Mouse (Mus musculus) heart, embryonic 15.5 days (tissue): ENCODE data around the gene Nol10. TPM values are rescaled to one million over a fixed set of nuclear protein-coding genes. Genes with fewer than 3 reads are reported as not detected.

Source experiments
- ATAC-seq: fragments of 200-750 bp; cut with Nextera tagmentation; replicated peaks from 2 replicates; pipeline ENCODE4 v1.8.0; 2017; ENCODE audit warnings: low read depth, moderate TSS enrichment; ENCODE audit not compliant: insufficient number of reproducible peaks, insufficient read depth, low FRiP score
- H3K27ac ChIP-seq: fragments of 300-500 bp; sonication (generic); 2 replicates; pipeline ENCODE4 v1.5.1; 2015; ENCODE audit warnings: mild to moderate bottlenecking, inconsistent platforms
- H3K27me3 ChIP-seq: fragments of 300-500 bp; sonication (generic); 2 replicates; pipeline ENCODE4 v1.6.1; 2015; ENCODE audit warnings: inconsistent platforms
- H3K36me3 ChIP-seq: fragments of 300-500 bp; sonication (generic); 2 replicates; pipeline ENCODE4 v1.6.1; 2015; ENCODE audit warnings: mild to moderate bottlenecking, inconsistent platforms
- H3K4me1 ChIP-seq: fragments of 300-500 bp; sonication (generic); replicated peaks from 2 replicates; pipeline ENCODE4 v1.6.1; 2015; ENCODE audit warnings: inconsistent platforms
- H3K4me2 ChIP-seq: fragments of 300-500 bp; sonication (generic); 2 replicates; pipeline ENCODE4 v1.6.1; 2015; ENCODE audit warnings: inconsistent platforms, mild to moderate bottlenecking, moderate library complexity
- H3K4me3 ChIP-seq: fragments of 300-500 bp; sonication (generic); 2 replicates; pipeline ENCODE4 v1.5.1; 2015; ENCODE audit warnings: mild to moderate bottlenecking, inconsistent platforms
- H3K9ac ChIP-seq: fragments of 300-500 bp; sonication (generic); 2 replicates; pipeline ENCODE4 v1.6.1; 2015; ENCODE audit warnings: mild to moderate bottlenecking, inconsistent platforms
- H3K9me3 ChIP-seq: fragments of 300-500 bp; sonication (generic); replicated peaks from 2 replicates; pipeline ENCODE4 v1.6.1; 2016; ENCODE audit warnings: inconsistent platforms
- WGBS: fragments of 180-500 bp; shearing (Covaris S2); methylation state at CpG from one replicate; pipeline ENCODE4 v1.1.7; 2015; ENCODE audit warnings: mixed read lengths; 5-methylcytosine and 5-hydroxymethylcytosine counted together
- polyA plus RNA-seq: library from polyadenylated mRNA; unstranded; fragments of >200 nt; fragmentation: Nextera tagmentation; extraction: Ambion mirVana; gene quantifications from 2 replicates; pipeline ENCODE4 v1.2.1, GENCODE M21; 2015

The Nol10 gene
- polyA plus RNA-seq, 1 experiment from 2014 or later: 11.2 TPM

GRCm38 (mm10) chr12:17411797-17412526, 63.7 kb downstream of the Nol10 start:
- Histone ChIP-seq H3K4me2 (no peak overlapping the region), H3K36me3 (peaks cover 5% of the 10 kb centered on the region; the same call in 1 of the 2 replicates), H3K4me1 (peaks cover 7% of the 10 kb centered on the region), H3K27me3 (no peaks in the 10 kb centered on the region), H3K9ac (no peak overlapping the region), H3K4me3 (no peak overlapping the region), H3K27ac (no peak overlapping the region), H3K9me3 (no peaks in the 10 kb centered on the region)
- ATAC-seq: no peak
- 37% methylated on average over 12 of the region's 12 CpGs for WGBS

DNA sequence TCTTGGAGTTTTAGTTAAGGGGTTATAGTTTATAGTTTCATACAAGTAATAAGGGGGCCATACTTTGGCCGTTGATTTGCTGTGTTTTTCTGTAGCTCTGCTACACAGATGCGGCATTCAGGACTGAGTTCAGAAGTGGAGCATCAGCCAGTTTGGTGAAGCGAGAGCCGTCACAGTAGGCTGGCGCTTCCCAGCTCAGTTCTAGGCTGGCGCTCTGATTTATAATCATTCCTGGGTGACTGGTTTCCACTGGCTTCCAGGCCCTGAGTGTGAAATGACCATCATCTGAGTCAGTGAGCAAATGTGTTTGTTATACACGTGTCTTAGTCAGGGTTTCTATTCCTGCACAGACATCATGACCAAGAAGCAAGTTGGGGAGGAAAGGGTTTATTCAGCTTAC, 66.5 kb downstream of the Nol10 start:
- Histone ChIP-seq H3K4me3 (no peak overlapping the region), H3K4me1 (peaks cover 9% of the 10 kb centered on the region), H3K9me3 (no peaks in the 10 kb centered on the region), H3K9ac (no peak overlapping the region), H3K36me3 (peaks cover 10% of the 10 kb centered on the region; the same call in 1 of the 2 replicates), H3K27ac (no peak overlapping the region), H3K4me2 (no peak overlapping the region), H3K27me3 (no peaks in the 10 kb centered on the region)
- no peak for ATAC-seq
- WGBS: 88% methylated on average over 7 of the region's 7 CpGs

DNA sequence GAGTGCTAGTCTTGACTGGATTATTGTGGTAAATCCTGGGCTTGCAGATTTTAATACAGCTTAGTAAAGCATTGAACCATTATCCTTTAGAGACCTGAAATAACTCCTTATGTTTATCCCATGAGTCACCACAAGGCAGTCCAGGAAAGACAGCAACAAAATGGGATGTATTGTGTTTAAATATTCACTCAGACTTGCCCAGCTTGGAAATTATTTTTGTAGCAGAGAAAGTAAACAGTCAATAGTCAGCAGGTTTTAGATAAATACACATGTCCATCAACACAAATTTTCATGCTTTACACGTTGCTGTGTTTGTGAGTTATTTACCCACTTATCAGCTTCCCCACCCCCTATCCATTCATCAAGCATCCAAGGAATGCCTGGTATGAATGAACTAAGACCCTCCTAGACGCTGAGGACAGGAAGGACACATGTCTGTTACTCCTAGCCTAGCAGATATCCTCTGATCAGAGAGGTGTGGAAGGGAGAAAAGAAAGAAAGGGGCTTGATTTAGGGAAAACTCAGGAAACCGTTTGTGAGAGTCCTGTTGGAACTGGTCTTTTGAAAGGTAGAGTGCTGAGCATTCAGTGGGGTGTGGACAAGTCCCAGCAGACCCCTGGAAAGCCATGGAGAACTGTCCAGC, 72.0 kb downstream of the Nol10 start:
- Histone ChIP-seq H3K4me2 (no peak overlapping the region), H3K27ac (no peak overlapping the region)
- WGBS: 6% methylated on average over 3 of the region's 3 CpGs

DNA sequence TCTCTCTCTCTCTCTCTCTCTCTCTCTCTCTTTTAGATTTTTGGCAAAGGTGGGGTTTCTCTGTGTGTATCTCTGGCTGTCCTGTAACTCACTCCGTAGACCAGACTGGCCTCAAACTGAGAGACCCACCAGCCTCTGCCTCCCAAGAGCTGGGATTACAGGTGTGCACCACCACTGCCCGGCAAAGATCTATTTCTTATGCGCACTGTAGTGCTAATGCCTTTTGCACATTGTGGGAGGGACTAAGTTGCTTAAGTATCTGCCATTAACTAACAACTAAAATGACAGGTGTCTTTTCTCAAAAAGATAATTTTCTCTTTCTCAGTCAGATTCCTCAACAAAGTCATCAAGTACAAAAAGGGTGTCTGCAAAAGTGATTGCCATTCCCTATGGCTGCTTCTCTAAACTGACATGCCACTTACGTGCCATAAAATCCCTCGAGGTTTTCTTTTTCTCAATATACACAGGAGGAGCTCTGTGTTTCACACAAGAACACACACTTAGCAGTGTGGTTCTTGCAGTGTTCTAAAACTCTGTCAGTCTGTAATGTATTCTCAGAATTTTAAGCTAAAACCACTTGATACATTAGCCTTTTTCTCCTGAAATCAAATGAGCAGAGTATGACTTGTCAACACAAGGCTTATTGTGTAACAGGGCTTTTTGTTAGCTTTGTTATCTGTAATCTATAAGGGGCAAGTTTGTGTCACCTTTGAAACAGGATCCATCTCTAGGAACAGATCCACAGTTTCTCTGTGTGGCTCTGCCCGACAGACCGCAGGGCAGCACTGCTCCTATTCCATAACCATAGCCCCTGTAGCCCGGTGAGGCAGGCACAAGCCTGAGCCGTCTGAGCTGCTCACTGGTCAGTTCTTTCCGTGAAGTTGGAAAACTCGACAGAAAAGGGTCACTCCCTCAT, 77.3 kb downstream of the Nol10 start:
- Histone ChIP-seq H3K4me2 (no peak overlapping the region), H3K36me3 (peaks cover 9% of the 10 kb centered on the region), H3K9me3 (no peaks in the 10 kb centered on the region), H3K4me1 (no peaks in the 10 kb centered on the region), H3K27me3 (no peaks in the 10 kb centered on the region), H3K4me3 (no peak overlapping the region), H3K27ac (no peak overlapping the region), H3K9ac (no peak overlapping the region)
- ATAC-seq: no peak
- 81% methylated on average over 11 of the region's 11 CpGs for WGBS

More for the DNA sequence above, 72.0 kb downstream of the Nol10 start:
- H3K9me3 ChIP-seq: no peaks in the 10 kb centered on the region
- H3K9ac ChIP-seq: no peak overlapping the region
- H3K4me1 ChIP-seq: 0 out of 2 replicates have a peak, but pooled peaks cover 4% of the 10 kb centered on the region
- no peak for ATAC-seq
- H3K27me3 ChIP-seq: no peaks in the 10 kb centered on the region
- peaks cover 14% of the 10 kb centered on the region for H3K36me3 ChIP-seq
- H3K4me3 ChIP-seq: no peak overlapping the region

DNA sequence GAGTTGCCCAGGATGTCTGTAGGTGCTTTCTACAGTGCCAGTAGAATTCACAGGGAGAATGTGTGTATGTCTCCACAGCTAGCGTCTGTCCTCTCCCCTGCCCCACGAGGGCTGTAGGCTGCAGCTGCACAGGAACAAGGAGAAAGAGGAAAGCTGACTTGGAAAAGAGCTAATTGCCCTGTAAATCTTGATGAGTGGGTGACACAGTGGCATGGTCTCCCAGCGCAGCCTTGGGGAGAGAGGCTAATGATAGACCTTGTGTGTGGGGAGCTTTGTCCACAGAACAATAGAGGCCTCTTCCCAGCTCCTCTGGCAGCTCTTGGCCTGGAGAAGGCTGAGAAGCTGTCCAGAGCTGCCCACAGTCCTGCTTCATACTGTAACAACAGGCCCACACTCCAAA, 78.5 kb downstream of the Nol10 start:
- H3K9ac ChIP-seq: no peak overlapping the region
- no peak for ATAC-seq
- H3K9me3 ChIP-seq: no peaks in the 10 kb centered on the region
- WGBS: 85% methylated on average over 3 of the region's 3 CpGs
- H3K27ac ChIP-seq: no peak overlapping the region
- no peaks in the 10 kb centered on the region for H3K4me1 ChIP-seq
- H3K4me3 ChIP-seq: no peak overlapping the region
- no peaks in the 10 kb centered on the region for H3K27me3 ChIP-seq
- peaks cover 9% of the 10 kb centered on the region for H3K36me3 ChIP-seq
- no peak overlapping the region for H3K4me2 ChIP-seq

GRCm38 (mm10) chr12:17430578-17430977, 82.3 kb downstream of the Nol10 start:
- H3K27ac ChIP-seq: no peak overlapping the region
- ATAC-seq: no peak
- 74% methylated on average over 2 of the region's 2 CpGs for WGBS

DNA sequence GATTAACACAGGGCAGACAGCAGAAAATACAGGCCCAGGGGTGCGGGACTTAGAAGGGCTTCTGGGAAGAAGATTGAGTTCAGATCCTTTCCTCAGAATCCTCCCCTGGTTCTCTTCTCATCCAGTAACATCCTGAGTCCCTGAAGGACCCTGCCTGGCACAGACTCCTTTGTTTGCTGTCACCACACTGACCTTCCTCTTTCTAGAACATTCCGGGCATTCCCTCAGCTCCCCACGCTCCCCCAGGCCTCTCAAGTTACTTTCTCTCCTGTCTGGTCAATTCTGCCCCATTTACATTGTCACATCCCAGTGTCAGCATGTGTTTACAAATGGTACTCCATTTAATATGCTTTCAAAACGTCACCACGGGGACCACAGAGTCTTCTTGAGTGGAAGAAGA, 82.9 kb downstream of the Nol10 start:
- H3K4me2 ChIP-seq: no peak overlapping the region
- no peak overlapping the region for H3K9ac ChIP-seq
- no peak overlapping the region for H3K4me3 ChIP-seq
- no peaks in the 10 kb centered on the region for H3K9me3 ChIP-seq
- peaks cover 5% of the 10 kb centered on the region; the same call in 1 of the 2 replicates for H3K36me3 ChIP-seq
- no peaks in the 10 kb centered on the region for H3K4me1 ChIP-seq
- 63% methylated on average over 5 of the region's 5 CpGs for WGBS
- no peaks in the 10 kb centered on the region for H3K27me3 ChIP-seq
- H3K27ac ChIP-seq: no peak overlapping the region
- no peak for ATAC-seq

More at GRCm38 (mm10) chr12:17430578-17430977, 82.3 kb downstream of the Nol10 start:
- no peaks in the 10 kb centered on the region for H3K9me3 ChIP-seq
- no peak overlapping the region for H3K4me3 ChIP-seq
- no peaks in the 10 kb centered on the region for H3K4me1 ChIP-seq
- H3K27me3 ChIP-seq: no peaks in the 10 kb centered on the region
- no peak overlapping the region for H3K9ac ChIP-seq
- no peak overlapping the region for H3K4me2 ChIP-seq
- peaks cover 5% of the 10 kb centered on the region; the same call in 1 of the 2 replicates for H3K36me3 ChIP-seq

GRCm38 (mm10) chr12:17431812-17432332, 83.6 kb downstream of the Nol10 start:
- peaks cover 5% of the 10 kb centered on the region; the same call in 1 of the 2 replicates for H3K36me3 ChIP-seq
- no peak overlapping the region for H3K4me2 ChIP-seq
- no peak for ATAC-seq
- H3K4me1 ChIP-seq: no peaks in the 10 kb centered on the region
- no peak overlapping the region for H3K27ac ChIP-seq
- no peak overlapping the region for H3K4me3 ChIP-seq
- H3K9me3 ChIP-seq: no peaks in the 10 kb centered on the region
- H3K9ac ChIP-seq: no peak overlapping the region
- H3K27me3 ChIP-seq: no peaks in the 10 kb centered on the region
- 73% methylated on average over 4 of the region's 4 CpGs for WGBS

DNA sequence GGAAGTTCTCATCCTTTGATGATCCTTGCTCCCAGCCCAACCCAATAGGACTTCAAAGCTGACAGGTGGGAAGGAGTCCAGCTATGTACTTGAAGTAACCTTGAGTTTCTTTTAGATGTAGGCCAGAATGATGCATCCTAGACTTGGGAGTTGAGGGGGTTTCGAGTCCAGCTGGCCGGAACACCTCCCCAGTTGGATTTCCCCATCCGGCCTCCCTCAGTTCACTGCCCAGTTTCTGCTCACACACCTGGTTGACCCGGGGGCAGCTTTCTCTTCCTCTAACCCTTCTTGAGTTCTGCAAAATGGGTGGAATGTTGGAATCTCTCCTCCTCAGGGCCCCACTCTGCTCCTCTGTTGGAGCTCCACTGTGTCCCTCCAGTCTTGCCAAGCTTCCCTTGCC, 85.5 kb downstream of the Nol10 start:
- Histone ChIP-seq H3K27ac (no peak overlapping the region), H3K36me3 (peaks cover 5% of the 10 kb centered on the region; the same call in 1 of the 2 replicates), H3K4me1 (no peaks in the 10 kb centered on the region), H3K4me2 (no peak overlapping the region), H3K9me3 (no peaks in the 10 kb centered on the region), H3K9ac (no peak overlapping the region), H3K27me3 (no peaks in the 10 kb centered on the region), H3K4me3 (no peak overlapping the region)
- ATAC-seq: no peak
- WGBS: 96% methylated on average over 4 of the region's 4 CpGs

- WGBS: 77% methylated on average over 2 of the region's 2 CpGs
These were observed 88.2 kb downstream of the Nol10 start for GRCm38 (mm10) chr12:17436471-17436870.

DNA sequence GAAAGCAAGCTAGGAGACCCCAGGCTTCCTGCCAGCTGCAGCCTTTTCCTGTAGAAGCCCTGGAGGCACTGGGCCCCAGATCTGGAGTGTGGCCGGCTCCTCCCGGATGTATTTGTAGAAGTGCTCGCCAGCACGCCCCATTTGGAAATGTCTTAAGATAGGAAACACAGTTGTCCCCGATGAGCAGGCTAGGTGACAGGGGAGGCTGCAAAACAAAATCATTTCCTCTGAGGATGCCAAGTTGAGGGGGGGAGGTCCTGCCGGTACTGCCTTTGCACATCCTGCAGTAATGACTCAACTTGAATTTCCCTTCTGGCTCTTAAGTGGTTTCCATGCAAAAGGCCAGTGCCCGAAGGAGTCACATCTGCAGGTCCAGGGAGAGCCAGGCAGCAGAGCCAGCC, 92.0 kb downstream of the Nol10 start:
- WGBS: 46% methylated on average over 7 of the region's 7 CpGs
- no peak overlapping the region for H3K4me2 ChIP-seq
- H3K27ac ChIP-seq: peak overlapping the region; percentile 72; the same call in 1 of the 2 replicates
- no peaks in the 10 kb centered on the region for H3K27me3 ChIP-seq
- no peaks in the 10 kb centered on the region for H3K9me3 ChIP-seq
- H3K4me3 ChIP-seq: no peak overlapping the region
- ATAC-seq: peak; percentile 56
- H3K9ac ChIP-seq: no peak overlapping the region
- H3K4me1 ChIP-seq: peaks cover 7% of the 10 kb centered on the region
- H3K36me3 ChIP-seq: no peaks in the 10 kb centered on the region

More at GRCm38 (mm10) chr12:17436471-17436870, 88.2 kb downstream of the Nol10 start:
- H3K36me3 ChIP-seq: no peaks in the 10 kb centered on the region
- H3K4me2 ChIP-seq: no peak overlapping the region
- peaks cover 7% of the 10 kb centered on the region for H3K4me1 ChIP-seq
- ATAC-seq: no peak
- H3K4me3 ChIP-seq: no peak overlapping the region
- H3K27me3 ChIP-seq: no peaks in the 10 kb centered on the region
- no peak overlapping the region for H3K9ac ChIP-seq
- no peaks in the 10 kb centered on the region for H3K9me3 ChIP-seq
- no peak overlapping the region for H3K27ac ChIP-seq
